Mouse (Mus musculus) intestine, embryonic 14.5 days (tissue): Measurements from ENCODE around the gene Prr14. TPM values are rescaled to one million over a fixed set of nuclear protein-coding genes. Genes with fewer than 3 reads are reported as not detected.
A peak's percentile ranks its signal among the peaks of the same experiment; 100 is the strongest.

Experiments used
- ATAC-seq: fragments of 200-750 bp; cut with Nextera tagmentation; replicated peaks from 2 replicates; pipeline ENCODE4 v1.8.0; 2017; ENCODE audit warnings: low read depth, moderate number of reproducible peaks, moderate TSS enrichment, moderate library complexity; ENCODE audit not compliant: low FRiP score, low TSS enrichment
- DNase-seq: peaks from one replicate; pipeline ENCODE4 v3.0.0-alpha.2; 2018; ENCODE audit warnings: low spot score
- H3K27ac ChIP-seq: fragments of 300-500 bp; sonication (generic); 2 replicates; pipeline ENCODE4 v1.5.1; 2014; ENCODE audit warnings: low read depth, mild to moderate bottlenecking, control low read depth
- H3K27me3 ChIP-seq: fragments of 300-500 bp; sonication (generic); replicated peaks from 2 replicates; pipeline ENCODE4 v1.6.1; 2014; ENCODE audit warnings: low read length, control low read depth; ENCODE audit not compliant: control insufficient read depth, insufficient read depth
- H3K36me3 ChIP-seq: fragments of 300-500 bp; sonication (generic); 2 replicates; pipeline ENCODE4 v1.6.1; 2014; ENCODE audit warnings: low read length, control low read depth; ENCODE audit not compliant: control insufficient read depth, insufficient read depth
- H3K4me1 ChIP-seq: fragments of 300-500 bp; sonication (generic); replicated peaks from 2 replicates; pipeline ENCODE4 v1.6.1; 2014; ENCODE audit warnings: low read length, control low read depth, mixed read lengths; ENCODE audit not compliant: control insufficient read depth, insufficient read depth
- H3K4me2 ChIP-seq: fragments of 300-500 bp; sonication (generic); 2 replicates; pipeline ENCODE4 v1.6.1; 2014; ENCODE audit warnings: low read length
- H3K4me3 ChIP-seq: fragments of 300-500 bp; sonication (generic); 2 replicates; pipeline ENCODE4 v1.5.1; 2014; ENCODE audit warnings: low read depth, low read length, control low read depth, mixed read lengths
- H3K9ac ChIP-seq: fragments of 300-500 bp; sonication (generic); 2 replicates; pipeline ENCODE4 v1.6.1; 2014; ENCODE audit warnings: mild to moderate bottlenecking, low read length
- H3K9me3 ChIP-seq: fragments of 300-500 bp; sonication (generic); 2 replicates; pipeline ENCODE4 v1.6.1; 2016; ENCODE audit warnings: low read length, control low read depth; ENCODE audit not compliant: control insufficient read depth
- WGBS: fragments of 180-500 bp; shearing (Covaris S2); extraction: QIAGEN DNeasy Blood & Tissue Kit; methylation state at CpG from one replicate; pipeline ENCODE4 v1.1.7; 2014; 5-methylcytosine and 5-hydroxymethylcytosine counted together
- polyA plus RNA-seq: library from polyadenylated mRNA; unstranded; fragments of >200 nt; fragmentation: Nextera tagmentation; extraction: Ambion mirVana; gene quantifications from 2 replicates; pipeline ENCODE4 v1.2.1, GENCODE M21; 2014

The Prr14 gene
- polyA plus RNA-seq, 1 experiment from 2014 or later: 43.4 TPM

- H3K27ac ChIP-seq: peak overlapping the region; percentile 99
- DNase-seq (no peak), ATAC-seq (no peak)
- no peaks in the 10 kb centered on the region for H3K9me3 ChIP-seq
- H3K9ac ChIP-seq: peak overlapping the region; percentile 96
- H3K27me3 ChIP-seq: no peaks in the 10 kb centered on the region
- H3K36me3 ChIP-seq: peaks cover 15% of the 10 kb centered on the region
- peak overlapping the region; percentile 59 for H3K4me2 ChIP-seq
- peaks cover 8% of the 10 kb centered on the region; the same call in 1 of the 2 replicates for H3K4me1 ChIP-seq
- 37% methylated on average over 8 of the region's 8 CpGs for WGBS
- H3K4me3 ChIP-seq: peak overlapping the region; percentile 59
Measured at GRCm38 (mm10) chr7:127511241-127511640, 51.8 kb downstream of the Prr14 start.

DNA sequence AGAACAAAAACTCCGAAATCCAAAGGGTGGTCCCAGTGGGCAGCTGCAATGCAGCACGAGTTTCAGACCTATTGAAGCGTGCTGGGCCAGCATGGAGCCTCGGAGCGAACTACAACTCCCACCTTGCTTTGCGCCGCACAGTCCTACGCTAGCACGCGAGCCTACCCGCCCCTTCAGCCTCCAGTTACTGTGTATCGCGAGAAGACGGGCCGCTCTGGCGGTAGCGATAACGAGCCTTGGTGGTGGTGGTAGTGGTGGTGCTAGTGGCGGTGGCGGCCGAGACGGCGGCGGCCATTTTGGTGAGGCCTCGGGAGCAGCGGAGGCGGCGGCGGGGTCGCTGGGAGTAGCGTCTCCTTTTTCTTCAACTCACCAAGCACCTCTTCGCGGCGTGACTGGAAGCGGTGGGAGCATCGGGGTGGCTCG lies 52.4 kb downstream of the Prr14 start, which contains the start of gene Srcap:
TSS of gene Srcap (plus strand) at position 176 of the 423 bp plus-strand sequence.
- H3K27me3 ChIP-seq: no peaks in the 10 kb centered on the region
- WGBS: under 1% methylated on average over 35 of the region's 37 CpGs
- peaks cover 8% of the 10 kb centered on the region; the same call in 1 of the 2 replicates for H3K4me1 ChIP-seq
- no peak for DNase-seq
- peak within 1 kb of the TSS; percentile 59 for H3K4me2 ChIP-seq
- H3K9ac ChIP-seq: peak within 1 kb of the TSS; percentile 96
- no peaks in the 10 kb centered on the region for H3K9me3 ChIP-seq
- peak within 1 kb of the TSS; percentile 99 for H3K27ac ChIP-seq
- peak; percentile 96 for ATAC-seq
- peak within 1 kb of the TSS; percentile 59 for H3K4me3 ChIP-seq
- H3K36me3 ChIP-seq: peaks cover 21% of the 10 kb centered on the region

DNA sequence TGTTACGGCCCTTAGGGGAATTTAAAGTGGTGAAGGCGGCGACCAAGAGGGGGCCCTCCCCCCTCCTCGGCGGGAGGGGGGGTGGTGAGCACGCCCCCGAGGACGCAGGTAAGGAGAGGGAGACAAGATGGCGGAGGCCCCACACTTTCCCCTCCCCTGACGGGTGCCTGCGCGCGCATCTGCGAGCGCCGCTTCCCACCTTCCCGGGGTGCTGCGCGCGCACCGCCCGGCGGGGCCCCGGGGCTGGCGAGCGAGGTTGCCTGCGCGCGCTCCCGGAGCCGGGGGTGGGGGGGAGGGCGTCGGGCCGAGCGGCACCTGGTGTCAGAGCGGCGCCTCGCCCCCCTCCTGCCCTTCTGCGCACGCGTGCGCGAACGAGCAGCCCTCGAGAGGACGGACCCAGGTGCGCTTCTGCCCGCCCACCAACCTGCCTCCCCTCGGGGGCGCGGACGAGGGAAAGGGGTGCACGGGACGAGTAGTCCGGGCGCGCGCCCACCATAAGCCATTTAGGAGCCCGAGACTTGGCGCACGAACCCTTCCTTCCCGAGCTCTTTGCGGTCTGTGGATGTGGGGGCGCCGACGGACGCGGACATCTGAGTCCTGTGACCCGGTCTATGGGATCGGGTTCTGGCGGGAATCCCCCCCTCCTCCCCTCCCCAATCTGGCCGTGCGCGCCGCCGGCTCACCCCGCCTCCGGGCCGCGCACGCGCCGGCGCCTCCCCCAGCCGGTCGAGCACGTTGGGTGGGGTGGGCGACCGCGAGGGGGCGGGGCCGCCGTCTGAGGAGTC lies 53.0 kb downstream of the Prr14 start:
- Histone ChIP-seq H3K27me3 (no peaks in the 10 kb centered on the region), H3K9ac (peak overlapping the region; percentile 96), H3K4me3 (peak overlapping the region; percentile 59), H3K4me1 (peaks cover 8% of the 10 kb centered on the region; the same call in 1 of the 2 replicates), H3K36me3 (peaks cover 27% of the 10 kb centered on the region), H3K4me2 (peak overlapping the region; percentile 58), H3K9me3 (no peaks in the 10 kb centered on the region), H3K27ac (peak overlapping the region; percentile 99)
- peak; percentile 96 for DNase-seq
- ATAC-seq: peak; percentile 88
- WGBS: under 1% methylated on average over 67 of the region's 93 CpGs

GRCm38 (mm10) chr7:127513016-127513390 lies 53.6 kb downstream of the Prr14 start:
- H3K9ac ChIP-seq: peak overlapping the region; percentile 96
- DNase-seq: no peak
- peak overlapping the region; percentile 59 for H3K4me3 ChIP-seq
- H3K27me3 ChIP-seq: no peaks in the 10 kb centered on the region
- no peaks in the 10 kb centered on the region for H3K9me3 ChIP-seq
- peaks cover 33% of the 10 kb centered on the region for H3K36me3 ChIP-seq
- H3K4me1 ChIP-seq: peaks cover 8% of the 10 kb centered on the region; the same call in 1 of the 2 replicates
- H3K27ac ChIP-seq: peak overlapping the region; percentile 99
- H3K4me2 ChIP-seq: peak overlapping the region; percentile 58
- WGBS: 27% methylated on average over 8 of the region's 8 CpGs
- ATAC-seq: peak; percentile 12; the same call in 1 of the 2 replicates

GRCm38 (mm10) chr7:127513781-127514180 lies 54.4 kb downstream of the Prr14 start:
- Histone ChIP-seq H3K27ac (no peak overlapping the region), H3K9ac (no peak overlapping the region), H3K27me3 (no peaks in the 10 kb centered on the region), H3K4me2 (peak overlapping the region; percentile 58), H3K4me1 (peaks cover 8% of the 10 kb centered on the region; the same call in 1 of the 2 replicates), H3K36me3 (peaks cover 41% of the 10 kb centered on the region), H3K4me3 (peak overlapping the region; percentile 59), H3K9me3 (no peaks in the 10 kb centered on the region)
- WGBS: 79% methylated on average over 3 of the region's 3 CpGs
- DNase-seq (no peak), ATAC-seq (no peak)

DNA sequence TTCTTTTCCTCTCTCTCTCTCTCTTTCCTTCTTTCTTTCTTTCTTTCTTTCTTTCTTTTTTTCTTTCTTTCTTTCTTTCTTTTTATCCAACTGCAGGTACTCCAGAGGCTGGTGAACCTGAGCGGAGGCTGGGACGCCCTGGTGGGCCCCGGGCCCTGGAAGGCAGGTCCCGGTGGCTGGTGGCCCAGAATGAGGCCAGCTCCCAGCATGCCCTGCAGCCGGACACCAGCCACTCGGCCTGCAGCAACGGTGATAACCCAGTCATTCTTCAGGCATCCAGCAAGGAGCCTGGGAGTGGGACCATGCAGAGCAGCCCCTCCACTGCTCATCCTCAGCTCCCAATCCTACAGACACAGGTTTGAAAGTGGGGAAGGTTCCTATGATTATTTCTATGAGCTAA lies 56.4 kb downstream of the Prr14 start:
- WGBS: 85% methylated on average over 7 of the region's 7 CpGs
- no peak for DNase-seq
- H3K4me2 ChIP-seq: no peak overlapping the region
- no peaks in the 10 kb centered on the region for H3K9me3 ChIP-seq
- no peak overlapping the region for H3K27ac ChIP-seq
- no peak overlapping the region for H3K9ac ChIP-seq
- no peak for ATAC-seq
- peaks cover 59% of the 10 kb centered on the region for H3K36me3 ChIP-seq
- no peak overlapping the region for H3K4me3 ChIP-seq
- H3K27me3 ChIP-seq: no peaks in the 10 kb centered on the region
- H3K4me1 ChIP-seq: peaks cover 8% of the 10 kb centered on the region; the same call in 1 of the 2 replicates

DNA sequence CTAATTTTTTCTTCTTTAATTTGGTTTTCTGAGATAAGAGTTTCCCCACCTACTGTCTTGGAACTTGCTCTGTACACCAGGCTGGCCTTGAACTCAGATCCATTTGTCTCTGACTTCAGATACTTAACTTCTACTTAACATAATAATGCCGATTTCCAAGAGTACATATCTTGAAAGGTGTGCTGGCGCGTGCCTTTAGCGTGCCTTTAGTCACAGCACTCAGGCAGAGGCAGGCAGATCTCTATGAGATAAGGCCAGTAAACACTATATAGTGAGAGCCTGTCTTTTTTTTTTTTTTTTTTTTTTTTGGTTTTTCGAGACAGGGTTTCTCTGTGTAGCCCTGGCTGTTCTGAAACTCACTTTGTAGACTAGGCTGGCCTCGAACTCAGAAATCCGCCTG lies 56.9 kb downstream of the Prr14 start:
- peaks cover 6% of the 10 kb centered on the region; the same call in 1 of the 2 replicates for H3K4me1 ChIP-seq
- no peak overlapping the region for H3K27ac ChIP-seq
- H3K36me3 ChIP-seq: peaks cover 64% of the 10 kb centered on the region
- WGBS: 97% methylated on average over 6 of the region's 7 CpGs
- no peaks in the 10 kb centered on the region for H3K27me3 ChIP-seq
- no peak overlapping the region for H3K9ac ChIP-seq
- no peak for ATAC-seq
- H3K4me3 ChIP-seq: no peak overlapping the region
- no peak for DNase-seq
- no peak overlapping the region for H3K4me2 ChIP-seq
- H3K9me3 ChIP-seq: no peaks in the 10 kb centered on the region

- Histone ChIP-seq H3K9me3 (no peaks in the 10 kb centered on the region), H3K27ac (no peak within 1 kb of the TSS), H3K27me3 (no peaks in the 10 kb centered on the region), H3K4me1 (no peaks in the 10 kb centered on the region), H3K9ac (no peak within 1 kb of the TSS), H3K36me3 (peaks cover 93% of the 10 kb centered on the region), H3K4me2 (no peak within 1 kb of the TSS), H3K4me3 (no peak within 1 kb of the TSS)
- DNase-seq: no peak
- 88% methylated on average over 3 of the region's 3 CpGs for WGBS
- no peak for ATAC-seq
Measured at GRCm38 (mm10) chr7:127519284-127519683, 59.9 kb downstream of the Prr14 start, which contains the start of gene Gm42715. Gene Gm42715 (plus strand): TSS chr7:127519584.
